Mouse (Mus musculus) hindbrain, embryonic 14.5 days (tissue): ENCODE results near the gene Gpr171. TPM values are rescaled to one million over a fixed set of nuclear protein-coding genes. Genes with fewer than 3 reads are reported as not detected.

Experiments
- ATAC-seq: fragments of 200-750 bp; cut with Nextera tagmentation; 2 replicates; pipeline ENCODE4 v1.8.0; 2017; ENCODE audit warnings: moderate number of reproducible peaks, mild to moderate bottlenecking, moderate TSS enrichment, moderate library complexity; ENCODE audit not compliant: low FRiP score
- DNase-seq: peaks from one replicate; pipeline ENCODE4 v3.0.0-alpha.2; 2015; ENCODE audit warnings: low spot score
- H3K27ac ChIP-seq: fragments of 300-500 bp; sonication (generic); 2 replicates; pipeline ENCODE4 v1.5.1; 2014; ENCODE audit warnings: mild to moderate bottlenecking, moderate library complexity
- H3K27me3 ChIP-seq: fragments of 300-500 bp; sonication (generic); 2 replicates; pipeline ENCODE4 v1.6.1; 2014; ENCODE audit warnings: mild to moderate bottlenecking, low read length, mixed read lengths; ENCODE audit not compliant: control insufficient read depth, insufficient read depth
- H3K36me3 ChIP-seq: fragments of 300-500 bp; sonication (generic); replicated peaks from 2 replicates; pipeline ENCODE4 v1.6.1; 2014; ENCODE audit not compliant: control insufficient read depth, insufficient read depth
- H3K4me1 ChIP-seq: fragments of 300-500 bp; sonication (generic); replicated peaks from 2 replicates; pipeline ENCODE4 v1.6.1; 2014; ENCODE audit warnings: antibody characterized with exemption, low read length, mixed read lengths; ENCODE audit not compliant: control insufficient read depth, insufficient read depth
- H3K4me2 ChIP-seq: fragments of 300-500 bp; sonication (generic); replicated peaks from 2 replicates; pipeline ENCODE4 v1.6.1; 2014; ENCODE audit warnings: mild to moderate bottlenecking, moderate library complexity
- H3K4me3 ChIP-seq: fragments of 300-500 bp; sonication (generic); replicated peaks from 2 replicates; pipeline ENCODE4 v1.5.1; 2014; ENCODE audit warnings: mild to moderate bottlenecking, low read length
- H3K9ac ChIP-seq: fragments of 300-500 bp; sonication (generic); 2 replicates; pipeline ENCODE4 v1.6.1; 2014
- H3K9me3 ChIP-seq: fragments of 300-500 bp; sonication (generic); 2 replicates; pipeline ENCODE4 v1.6.1; 2016; ENCODE audit warnings: low read length; ENCODE audit not compliant: control insufficient read depth
- WGBS: fragments of 180-500 bp; shearing (Covaris S2); extraction: QIAGEN DNeasy Blood & Tissue Kit; methylation state at CpG from one replicate; pipeline ENCODE4 v1.1.7; 2014; 5-methylcytosine and 5-hydroxymethylcytosine counted together
- polyA plus RNA-seq: library from polyadenylated mRNA; unstranded; fragments of >200 nt; fragmentation: Nextera tagmentation; extraction: Ambion mirVana; gene quantifications from 2 replicates; pipeline ENCODE4 v1.2.1, GENCODE M21; 2014

The Gpr171 gene
- polyA plus RNA-seq, 1 experiment from 2014 or later: 1.3 TPM

GRCm38 (mm10) chr3:59135911-59136653 is 34.5 kb upstream of the Gpr171 start:
- Histone ChIP-seq H3K9ac (no peak overlapping the region), H3K27ac (no peak overlapping the region), H3K36me3 (no peaks in the 10 kb centered on the region), H3K4me1 (no peaks in the 10 kb centered on the region), H3K27me3 (no peaks in the 10 kb centered on the region), H3K4me2 (no peak overlapping the region), H3K9me3 (no peaks in the 10 kb centered on the region), H3K4me3 (no peak overlapping the region)
- DNase-seq (no peak), ATAC-seq (no peak)
- WGBS: 79% methylated on average over 5 of the region's 5 CpGs

- Histone ChIP-seq H3K9me3 (no peaks in the 10 kb centered on the region), H3K4me2 (no peak overlapping the region), H3K9ac (no peak overlapping the region), H3K27ac (no peak overlapping the region), H3K4me1 (no peaks in the 10 kb centered on the region), H3K4me3 (no peak overlapping the region), H3K36me3 (no peaks in the 10 kb centered on the region; the same call in 1 of the 2 replicates), H3K27me3 (no peaks in the 10 kb centered on the region)
- no peak for ATAC-seq
- WGBS: 97% methylated on average over 5 of the region's 5 CpGs
- no peak for DNase-seq
These were observed 31.6 kb upstream of the Gpr171 start for GRCm38 (mm10) chr3:59133189-59133588.

GRCm38 (mm10) chr3:59131966-59132365 is 30.3 kb upstream of the Gpr171 start:
- Histone ChIP-seq H3K9me3 (no peaks in the 10 kb centered on the region), H3K4me3 (no peak overlapping the region), H3K27me3 (no peaks in the 10 kb centered on the region), H3K36me3 (no peaks in the 10 kb centered on the region; the same call in 1 of the 2 replicates), H3K4me2 (no peak overlapping the region), H3K4me1 (no peaks in the 10 kb centered on the region), H3K27ac (no peak overlapping the region), H3K9ac (no peak overlapping the region)
- 90% methylated on average over 4 of the region's 4 CpGs for WGBS
- ATAC-seq: no peak
- no peak for DNase-seq

- no peaks in the 10 kb centered on the region for H3K9me3 ChIP-seq
- no peak for ATAC-seq
- no peak overlapping the region for H3K9ac ChIP-seq
- no peak overlapping the region for H3K4me3 ChIP-seq
- H3K36me3 ChIP-seq: no peaks in the 10 kb centered on the region; the same call in 1 of the 2 replicates
- H3K4me1 ChIP-seq: no peaks in the 10 kb centered on the region
- 80% methylated on average over 4 of the region's 4 CpGs for WGBS
- H3K27me3 ChIP-seq: no peaks in the 10 kb centered on the region
- no peak overlapping the region for H3K27ac ChIP-seq
- DNase-seq: no peak
- no peak overlapping the region for H3K4me2 ChIP-seq
These were observed 29.5 kb upstream of the Gpr171 start for GRCm38 (mm10) chr3:59131081-59131480.

- H3K4me2 ChIP-seq: no peak overlapping the region
- no peaks in the 10 kb centered on the region for H3K27me3 ChIP-seq
- no peaks in the 10 kb centered on the region for H3K4me1 ChIP-seq
- ATAC-seq (no peak), DNase-seq (no peak)
- no peak overlapping the region for H3K27ac ChIP-seq
- H3K4me3 ChIP-seq: no peak overlapping the region
- WGBS: 69% methylated on average over 8 of the region's 8 CpGs
- no peaks in the 10 kb centered on the region; the same call in 1 of the 2 replicates for H3K36me3 ChIP-seq
- no peak overlapping the region for H3K9ac ChIP-seq
- H3K9me3 ChIP-seq: no peaks in the 10 kb centered on the region
These were observed 28.8 kb upstream of the Gpr171 start for GRCm38 (mm10) chr3:59130431-59130830.

- Histone ChIP-seq H3K4me1 (no peaks in the 10 kb centered on the region), H3K27ac (no peak overlapping the region), H3K9ac (no peak overlapping the region), H3K36me3 (no peaks in the 10 kb centered on the region; the same call in 1 of the 2 replicates), H3K27me3 (no peaks in the 10 kb centered on the region), H3K9me3 (no peaks in the 10 kb centered on the region), H3K4me3 (no peak overlapping the region), H3K4me2 (no peak overlapping the region)
- WGBS: 85% methylated on average over 3 of the region's 3 CpGs
- no peak for ATAC-seq
- no peak for DNase-seq
These were observed 27.9 kb upstream of the Gpr171 start for GRCm38 (mm10) chr3:59129547-59129946.

GRCm38 (mm10) chr3:59128681-59129080 is 27.1 kb upstream of the Gpr171 start:
- Histone ChIP-seq H3K4me1 (no peaks in the 10 kb centered on the region), H3K4me2 (no peak overlapping the region), H3K4me3 (no peak overlapping the region), H3K9me3 (no peaks in the 10 kb centered on the region), H3K9ac (no peak overlapping the region), H3K36me3 (no peaks in the 10 kb centered on the region; the same call in 1 of the 2 replicates), H3K27ac (no peak overlapping the region), H3K27me3 (no peaks in the 10 kb centered on the region)
- 78% methylated on average over 20 of the region's 20 CpGs for WGBS
- no peak for DNase-seq
- no peak for ATAC-seq

- Histone ChIP-seq H3K27ac (no peak overlapping the region), H3K9me3 (no peaks in the 10 kb centered on the region), H3K9ac (no peak overlapping the region), H3K36me3 (no peaks in the 10 kb centered on the region; the same call in 1 of the 2 replicates), H3K4me1 (no peaks in the 10 kb centered on the region), H3K4me2 (no peak overlapping the region), H3K4me3 (no peak overlapping the region), H3K27me3 (no peaks in the 10 kb centered on the region)
- 69% methylated on average over 7 of the region's 7 CpGs for WGBS
- ATAC-seq (no peak), DNase-seq (no peak)
These were observed 24.3 kb upstream of the Gpr171 start for GRCm38 (mm10) chr3:59125783-59126555.

- ATAC-seq (no peak), DNase-seq (no peak)
- WGBS: 73% methylated on average over 5 of the region's 5 CpGs
- no peak overlapping the region for H3K9ac ChIP-seq
- no peak overlapping the region for H3K27ac ChIP-seq
- no peaks in the 10 kb centered on the region for H3K36me3 ChIP-seq
- no peaks in the 10 kb centered on the region for H3K27me3 ChIP-seq
- H3K4me2 ChIP-seq: no peak overlapping the region
- no peaks in the 10 kb centered on the region for H3K9me3 ChIP-seq
- no peaks in the 10 kb centered on the region for H3K4me1 ChIP-seq
- H3K4me3 ChIP-seq: no peak overlapping the region
These were observed 23.4 kb upstream of the Gpr171 start for GRCm38 (mm10) chr3:59125022-59125421.
